Mouse (Mus musculus): ENCODE results near the gene Ntf3. TPM values are rescaled to one million over a fixed set of nuclear protein-coding genes. Genes with fewer than 3 reads are reported as not detected.

Ntf3 gene
- polyA plus RNA-seq, 1 experiment from 2014 or later, result 9.9 TPM

GRCm38 (mm10) chr6:126186116-126186515 is 19.4 kb upstream of the Ntf3 start:
- DNase-seq (ENCODE audit: low spot score), result no peak
- Histone ChIP-seq H3K4me2 (ENCODE audit: low read depth) (no peak overlapping the region), H3K4me1 (ENCODE audit: control insufficient read depth, insufficient read depth, low read length) (no peaks in the 10 kb centered on the region), H3K36me3 (ENCODE audit: control insufficient read depth, insufficient read depth, low read length) (no peaks in the 10 kb centered on the region), H3K9me3 (ENCODE audit: control insufficient read depth, low read length) (no peaks in the 10 kb centered on the region), H3K4me3 (ENCODE audit: low read depth, low read length) (no peak overlapping the region), H3K9ac (ENCODE audit: low read length) (no peak overlapping the region), H3K27me3 (ENCODE audit: control insufficient read depth, insufficient read depth, low read length) (no peaks in the 10 kb centered on the region), H3K27ac (ENCODE audit: low read depth, low read length) (no peak overlapping the region)
- ATAC-seq (ENCODE audit: insufficient read depth, low FRiP score, low TSS enrichment), result no peak
- 78% methylated on average over 1 of the region's 1 CpGs for WGBS

- ATAC-seq (ENCODE audit: insufficient read depth, low FRiP score, low TSS enrichment) (no peak), DNase-seq (ENCODE audit: low spot score) (no peak)
- Histone ChIP-seq H3K4me3 (ENCODE audit: low read depth, low read length) (no peak overlapping the region), H3K36me3 (ENCODE audit: control insufficient read depth, insufficient read depth, low read length) (no peaks in the 10 kb centered on the region), H3K9ac (ENCODE audit: low read length) (no peak overlapping the region), H3K9me3 (ENCODE audit: control insufficient read depth, low read length) (no peaks in the 10 kb centered on the region), H3K27me3 (ENCODE audit: control insufficient read depth, insufficient read depth, low read length) (0 out of 2 replicates have a peak, but pooled peaks cover 2% of the 10 kb centered on the region), H3K27ac (ENCODE audit: low read depth, low read length) (no peak overlapping the region), H3K4me2 (ENCODE audit: low read depth) (no peak overlapping the region), H3K4me1 (ENCODE audit: control insufficient read depth, insufficient read depth, low read length) (no peaks in the 10 kb centered on the region)
- WGBS, result 81% methylated on average over 1 of the region's 1 CpGs
These were observed 5.4 kb upstream of the Ntf3 start for GRCm38 (mm10) chr6:126172071-126172470.

- ATAC-seq (ENCODE audit: insufficient read depth, low FRiP score, low TSS enrichment), result no peak
- Histone ChIP-seq H3K4me2 (ENCODE audit: low read depth) (no peak overlapping the region), H3K9me3 (ENCODE audit: control insufficient read depth, low read length) (no peaks in the 10 kb centered on the region)
These were observed 4.1 kb upstream of the Ntf3 start for GRCm38 (mm10) chr6:126170772-126171171.

GRCm38 (mm10) chr6:126167731-126168130 is 1.0 kb upstream of the Ntf3 start:
- WGBS, result 13% methylated on average over 3 of the region's 3 CpGs
- no peak overlapping the region for H3K9ac ChIP-seq (ENCODE audit: low read length)
- H3K27ac ChIP-seq (ENCODE audit: low read depth, low read length), result no peak overlapping the region
- no peaks in the 10 kb centered on the region for H3K36me3 ChIP-seq (ENCODE audit: control insufficient read depth, insufficient read depth, low read length)
- peaks cover 9% of the 10 kb centered on the region; the same call in 1 of the 2 replicates for H3K4me1 ChIP-seq (ENCODE audit: control insufficient read depth, insufficient read depth, low read length)
- DNase-seq (ENCODE audit: low spot score) (peak; percentile 46), ATAC-seq (ENCODE audit: insufficient read depth, low FRiP score, low TSS enrichment) (no peak)
- no peaks in the 10 kb centered on the region for H3K9me3 ChIP-seq (ENCODE audit: control insufficient read depth, low read length)
- peaks cover 42% of the 10 kb centered on the region for H3K27me3 ChIP-seq (ENCODE audit: control insufficient read depth, insufficient read depth, low read length)
- no peak overlapping the region for H3K4me2 ChIP-seq (ENCODE audit: low read depth)
- H3K4me3 ChIP-seq (ENCODE audit: low read depth, low read length), result no peak overlapping the region

More at GRCm38 (mm10) chr6:126170772-126171171, 4.1 kb upstream of the Ntf3 start:
- Histone ChIP-seq H3K9ac (ENCODE audit: low read length) (no peak overlapping the region), H3K36me3 (ENCODE audit: control insufficient read depth, insufficient read depth, low read length) (no peaks in the 10 kb centered on the region), H3K27ac (ENCODE audit: low read depth, low read length) (no peak overlapping the region), H3K4me3 (ENCODE audit: low read depth, low read length) (no peak overlapping the region), H3K27me3 (ENCODE audit: control insufficient read depth, insufficient read depth, low read length) (peaks cover 13% of the 10 kb centered on the region), H3K4me1 (ENCODE audit: control insufficient read depth, insufficient read depth, low read length) (0 out of 2 replicates have a peak, but pooled peaks cover 2% of the 10 kb centered on the region)
- DNase-seq (ENCODE audit: low spot score), result no peak
- 84% methylated on average over 4 of the region's 4 CpGs for WGBS

- Histone ChIP-seq H3K36me3 (ENCODE audit: control insufficient read depth, insufficient read depth, low read length) (no peaks in the 10 kb centered on the region), H3K4me1 (ENCODE audit: control insufficient read depth, insufficient read depth, low read length) (peaks cover 12% of the 10 kb centered on the region; the same call in 1 of the 2 replicates), H3K27ac (ENCODE audit: low read depth, low read length) (no peak overlapping the region), H3K27me3 (ENCODE audit: control insufficient read depth, insufficient read depth, low read length) (peaks cover 47% of the 10 kb centered on the region), H3K9ac (ENCODE audit: low read length) (no peak overlapping the region), H3K9me3 (ENCODE audit: control insufficient read depth, low read length) (no peaks in the 10 kb centered on the region), H3K4me2 (ENCODE audit: low read depth) (peak overlapping the region; percentile 42), H3K4me3 (ENCODE audit: low read depth, low read length) (peak overlapping the region; percentile 25)
- no peak for ATAC-seq (ENCODE audit: insufficient read depth, low FRiP score, low TSS enrichment)
- 5% methylated on average over 6 of the region's 6 CpGs for WGBS
- DNase-seq (ENCODE audit: low spot score), result no peak
These were observed 489 bp upstream of the Ntf3 start for GRCm38 (mm10) chr6:126167208-126167590.

- 5% methylated on average over 17 of the region's 17 CpGs for WGBS
- DNase-seq (ENCODE audit: low spot score) (no peak), ATAC-seq (ENCODE audit: insufficient read depth, low FRiP score, low TSS enrichment) (no peak)
- peaks cover 47% of the 10 kb centered on the region for H3K27me3 ChIP-seq (ENCODE audit: control insufficient read depth, insufficient read depth, low read length)
- H3K4me2 ChIP-seq (ENCODE audit: low read depth), result peak overlapping the region; percentile 42
- no peak overlapping the region for H3K9ac ChIP-seq (ENCODE audit: low read length)
- H3K27ac ChIP-seq (ENCODE audit: low read depth, low read length), result no peak overlapping the region
- H3K36me3 ChIP-seq (ENCODE audit: control insufficient read depth, insufficient read depth, low read length), result no peaks in the 10 kb centered on the region
- H3K9me3 ChIP-seq (ENCODE audit: control insufficient read depth, low read length), result no peaks in the 10 kb centered on the region
- H3K4me3 ChIP-seq (ENCODE audit: low read depth, low read length), result peak overlapping the region; percentile 25
- peaks cover 12% of the 10 kb centered on the region; the same call in 1 of the 2 replicates for H3K4me1 ChIP-seq (ENCODE audit: control insufficient read depth, insufficient read depth, low read length)
These were observed 1.0 kb downstream of the Ntf3 start for GRCm38 (mm10) chr6:126165591-126166155.

GRCm38 (mm10) chr6:126164781-126165180 is 1.9 kb downstream of the Ntf3 start:
- Histone ChIP-seq H3K27me3 (ENCODE audit: control insufficient read depth, insufficient read depth, low read length) (peaks cover 47% of the 10 kb centered on the region), H3K27ac (ENCODE audit: low read depth, low read length) (no peak overlapping the region), H3K36me3 (ENCODE audit: control insufficient read depth, insufficient read depth, low read length) (no peaks in the 10 kb centered on the region), H3K9me3 (ENCODE audit: control insufficient read depth, low read length) (no peaks in the 10 kb centered on the region), H3K4me1 (ENCODE audit: control insufficient read depth, insufficient read depth, low read length) (peaks cover 12% of the 10 kb centered on the region; the same call in 1 of the 2 replicates), H3K9ac (ENCODE audit: low read length) (peak overlapping the region; percentile 26), H3K4me2 (ENCODE audit: low read depth) (peak overlapping the region; percentile 65), H3K4me3 (ENCODE audit: low read depth, low read length) (peak overlapping the region; percentile 38)
- ATAC-seq (ENCODE audit: insufficient read depth, low FRiP score, low TSS enrichment) (peak; percentile 48; the same call in 1 of the 2 replicates), DNase-seq (ENCODE audit: low spot score) (peak; percentile 67)
- 1% methylated on average over 27 of the region's 27 CpGs for WGBS

GRCm38 (mm10) chr6:126163861-126164755 is 2.6 kb downstream of the Ntf3 start:
- ATAC-seq (ENCODE audit: insufficient read depth, low FRiP score, low TSS enrichment) (peak; percentile 45; the same call in 1 of the 2 replicates), DNase-seq (ENCODE audit: low spot score) (peak; percentile 47)
- H3K4me3 ChIP-seq (ENCODE audit: low read depth, low read length), result peak overlapping the region; percentile 38
- peak overlapping the region; percentile 65 for H3K4me2 ChIP-seq (ENCODE audit: low read depth)
- no peaks in the 10 kb centered on the region for H3K9me3 ChIP-seq (ENCODE audit: control insufficient read depth, low read length)
- H3K27me3 ChIP-seq (ENCODE audit: control insufficient read depth, insufficient read depth, low read length), result peaks cover 47% of the 10 kb centered on the region
- peaks cover 12% of the 10 kb centered on the region; the same call in 1 of the 2 replicates for H3K4me1 ChIP-seq (ENCODE audit: control insufficient read depth, insufficient read depth, low read length)
- H3K27ac ChIP-seq (ENCODE audit: low read depth, low read length), result no peak overlapping the region
- under 1% methylated on average over 41 of the region's 41 CpGs for WGBS
- H3K36me3 ChIP-seq (ENCODE audit: control insufficient read depth, insufficient read depth, low read length), result no peaks in the 10 kb centered on the region
- peak overlapping the region; percentile 27 for H3K9ac ChIP-seq (ENCODE audit: low read length)
